Mouse (Mus musculus) MN1 (cell line): ENCODE results near the gene Ppp1r32.

Experiments
- DNase-seq: peaks from one replicate; pipeline ENCODE4 v3.0.0-alpha.2; 2016; ENCODE audit warnings: low spot score

The Ppp1r32 gene

DNA sequence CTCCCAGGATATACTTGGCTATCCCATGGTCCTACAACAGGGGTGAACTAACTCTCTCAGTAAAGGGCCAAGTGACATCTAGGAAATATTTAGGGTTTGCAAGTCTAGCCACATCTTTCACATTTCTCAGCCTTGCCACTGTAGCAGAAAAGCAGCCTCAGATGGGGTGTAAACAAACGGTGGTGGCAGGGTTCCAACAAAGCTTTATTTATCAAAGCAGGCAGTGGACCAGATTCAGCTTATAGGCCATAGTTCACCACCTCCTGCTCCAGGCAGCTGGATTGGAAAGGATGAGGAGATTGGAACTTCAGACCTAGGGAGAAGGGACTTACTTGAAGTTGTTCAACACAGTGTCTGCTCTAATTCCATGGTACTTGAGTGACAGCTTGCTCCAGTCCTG lies 58.0 kb downstream of the Ppp1r32 start:
- peak; percentile 19 for DNase-seq
